Mouse (Mus musculus): ENCODE results near the gene Napa. TPM values are rescaled to one million over a fixed set of nuclear protein-coding genes. Genes with fewer than 3 reads are reported as not detected.

The Napa gene
- polyA plus RNA-seq, 1 experiment: 107 TPM

GRCm38 (mm10) chr7:16120262-16120600 is 22.0 kb downstream of the Napa start:
- Histone ChIP-seq H3K36me3 (ENCODE audit: control insufficient read depth, insufficient read depth, low read length, poor library complexity, severe bottlenecking) (no peaks in the 10 kb centered on the region; the same call in 1 of the 2 replicates), H3K9me3 (replicated peaks; ENCODE audit: control insufficient read depth, insufficient read depth, low read length, poor library complexity, severe bottlenecking) (no peaks in the 10 kb centered on the region), H3K27me3 (ENCODE audit: control insufficient read depth, insufficient read depth, low read length, poor library complexity, severe bottlenecking) (no peaks in the 10 kb centered on the region), H3K4me1 (ENCODE audit: control insufficient read depth, insufficient read depth, low read length) (no peaks in the 10 kb centered on the region), H3K4me3 (ENCODE audit: low read depth, low read length) (peak overlapping the region; percentile 29), H3K9ac (ENCODE audit: low read depth, poor library complexity, severe bottlenecking) (no peak overlapping the region), H3K27ac (ENCODE audit: insufficient read depth, low read length) (no peak overlapping the region)
- TF ChIP-seq POLR2A (IDR thresholded peaks at IDR 0.05; ENCODE audit: insufficient read depth, low read length) (no peak), EP300 (IDR thresholded peaks at IDR 0.05; ENCODE audit: insufficient read depth, low read depth, low read length) (no peak)

- TF ChIP-seq EP300 (IDR thresholded peaks at IDR 0.05; ENCODE audit: insufficient read depth, low read depth, low read length): no peak
- no peak overlapping the region for H3K4me3 ChIP-seq (ENCODE audit: low read depth, low read length)
Measured at GRCm38 (mm10) chr7:16125829-16126228, 27.6 kb downstream of the Napa start.

GRCm38 (mm10) chr7:16128344-16128743 is 30.1 kb downstream of the Napa start:
- H3K4me1 ChIP-seq (ENCODE audit: control insufficient read depth, insufficient read depth, low read length): no peaks in the 10 kb centered on the region
- TF ChIP-seq CTCF (IDR thresholded peaks at IDR 0.05; ENCODE audit: low read depth, low read length): no peak
- H3K36me3 ChIP-seq (ENCODE audit: control insufficient read depth, insufficient read depth, low read length, poor library complexity, severe bottlenecking): no peaks in the 10 kb centered on the region
- no peak overlapping the region for H3K9ac ChIP-seq (ENCODE audit: low read depth, poor library complexity, severe bottlenecking)
- H3K27ac ChIP-seq (ENCODE audit: insufficient read depth, low read length): no peak overlapping the region
- H3K9me3 ChIP-seq (replicated peaks; ENCODE audit: control insufficient read depth, insufficient read depth, low read length, poor library complexity, severe bottlenecking): no peaks in the 10 kb centered on the region
- no peaks in the 10 kb centered on the region for H3K27me3 ChIP-seq (ENCODE audit: control insufficient read depth, insufficient read depth, low read length, poor library complexity, severe bottlenecking)
- H3K4me3 ChIP-seq (ENCODE audit: low read depth, low read length): no peak overlapping the region

More at GRCm38 (mm10) chr7:16125829-16126228, 27.6 kb downstream of the Napa start:
- no peak overlapping the region for H3K9ac ChIP-seq (ENCODE audit: low read depth, poor library complexity, severe bottlenecking)
- H3K4me1 ChIP-seq (ENCODE audit: control insufficient read depth, insufficient read depth, low read length): no peaks in the 10 kb centered on the region
- no peaks in the 10 kb centered on the region for H3K36me3 ChIP-seq (ENCODE audit: control insufficient read depth, insufficient read depth, low read length, poor library complexity, severe bottlenecking)
- no peaks in the 10 kb centered on the region for H3K9me3 ChIP-seq (replicated peaks; ENCODE audit: control insufficient read depth, insufficient read depth, low read length, poor library complexity, severe bottlenecking)
- no peak overlapping the region for H3K27ac ChIP-seq (ENCODE audit: insufficient read depth, low read length)
- no peaks in the 10 kb centered on the region for H3K27me3 ChIP-seq (ENCODE audit: control insufficient read depth, insufficient read depth, low read length, poor library complexity, severe bottlenecking)

- Histone ChIP-seq H3K4me1 (ENCODE audit: control insufficient read depth, insufficient read depth, low read length) (no peaks in the 10 kb centered on the region), H3K27ac (ENCODE audit: insufficient read depth, low read length) (no peak overlapping the region), H3K9ac (ENCODE audit: low read depth, poor library complexity, severe bottlenecking) (no peak overlapping the region), H3K27me3 (ENCODE audit: control insufficient read depth, insufficient read depth, low read length, poor library complexity, severe bottlenecking) (no peaks in the 10 kb centered on the region), H3K9me3 (replicated peaks; ENCODE audit: control insufficient read depth, insufficient read depth, low read length, poor library complexity, severe bottlenecking) (no peaks in the 10 kb centered on the region), H3K36me3 (ENCODE audit: control insufficient read depth, insufficient read depth, low read length, poor library complexity, severe bottlenecking) (no peaks in the 10 kb centered on the region), H3K4me3 (ENCODE audit: low read depth, low read length) (no peak overlapping the region)
- TF ChIP-seq POLR2A (IDR thresholded peaks at IDR 0.05; ENCODE audit: insufficient read depth, low read length): no peak
- TF ChIP-seq EP300 (IDR thresholded peaks at IDR 0.05; ENCODE audit: insufficient read depth, low read depth, low read length): no peak
- TF ChIP-seq CTCF (IDR thresholded peaks at IDR 0.05; ENCODE audit: low read depth, low read length): no peak
Measured at GRCm38 (mm10) chr7:16128899-16129298, 30.6 kb downstream of the Napa start.

GRCm38 (mm10) chr7:16129421-16129845 is 31.2 kb downstream of the Napa start, which contains the start of gene Slc8a2:
Slc8a2 (plus strand) TSS chr7:16129826.
- Histone ChIP-seq H3K27me3 (ENCODE audit: control insufficient read depth, insufficient read depth, low read length, poor library complexity, severe bottlenecking) (no peaks in the 10 kb centered on the region), H3K9ac (ENCODE audit: low read depth, poor library complexity, severe bottlenecking) (peak within 1 kb of the TSS; percentile 81), H3K4me3 (ENCODE audit: low read depth, low read length) (peak within 1 kb of the TSS; percentile 72), H3K36me3 (ENCODE audit: control insufficient read depth, insufficient read depth, low read length, poor library complexity, severe bottlenecking) (no peaks in the 10 kb centered on the region), H3K9me3 (replicated peaks; ENCODE audit: control insufficient read depth, insufficient read depth, low read length, poor library complexity, severe bottlenecking) (no peaks in the 10 kb centered on the region), H3K4me1 (ENCODE audit: control insufficient read depth, insufficient read depth, low read length) (no peaks in the 10 kb centered on the region), H3K27ac (ENCODE audit: insufficient read depth, low read length) (peak within 1 kb of the TSS; percentile 62)
- no peak for TF ChIP-seq CTCF (IDR thresholded peaks at IDR 0.05; ENCODE audit: low read depth, low read length)
- TF ChIP-seq EP300 (IDR thresholded peaks at IDR 0.05; ENCODE audit: insufficient read depth, low read depth, low read length): no peak
- no peak for TF ChIP-seq POLR2A (IDR thresholded peaks at IDR 0.05; ENCODE audit: insufficient read depth, low read length)

GRCm38 (mm10) chr7:16129846-16130691 is 31.8 kb downstream of the Napa start:
- Histone ChIP-seq H3K27me3 (ENCODE audit: control insufficient read depth, insufficient read depth, low read length, poor library complexity, severe bottlenecking) (no peaks in the 10 kb centered on the region), H3K36me3 (ENCODE audit: control insufficient read depth, insufficient read depth, low read length, poor library complexity, severe bottlenecking) (no peaks in the 10 kb centered on the region), H3K9me3 (replicated peaks; ENCODE audit: control insufficient read depth, insufficient read depth, low read length, poor library complexity, severe bottlenecking) (no peaks in the 10 kb centered on the region), H3K4me3 (ENCODE audit: low read depth, low read length) (peak overlapping the region; percentile 72), H3K9ac (ENCODE audit: low read depth, poor library complexity, severe bottlenecking) (peak overlapping the region; percentile 81), H3K4me1 (ENCODE audit: control insufficient read depth, insufficient read depth, low read length) (no peaks in the 10 kb centered on the region), H3K27ac (ENCODE audit: insufficient read depth, low read length) (peak overlapping the region; percentile 62)
- TF ChIP-seq CTCF (IDR thresholded peaks at IDR 0.05; ENCODE audit: low read depth, low read length) (no peak), POLR2A (IDR thresholded peaks at IDR 0.05; ENCODE audit: insufficient read depth, low read length) (no peak), EP300 (IDR thresholded peaks at IDR 0.05; ENCODE audit: insufficient read depth, low read depth, low read length) (no peak)

Data from ES-Bruce4 (cell line).